Mouse (Mus musculus) liver, embryonic 14.5 days (tissue): ENCODE data around the gene Cpeb3. TPM values are rescaled to one million over a fixed set of nuclear protein-coding genes. Genes with fewer than 3 reads are reported as not detected.
A peak's percentile ranks its signal among the peaks of the same experiment; 100 is the strongest.

Experiments
- ATAC-seq: fragments of 200-750 bp; cut with Nextera tagmentation; 2 replicates; pipeline ENCODE4 v1.8.0; 2017; ENCODE audit warnings: moderate number of reproducible peaks, mild to moderate bottlenecking, moderate library complexity; ENCODE audit not compliant: insufficient read depth
- DNase-seq, 3 experiments: peaks; one replicate each; pipeline ENCODE4 v3.0.0-alpha.2; 2012 to 2013; ENCODE audit warnings: low read depth in 3 of 3, low spot score in 3 of 3
- H3K27ac ChIP-seq: fragments of 300-500 bp; sonication (generic); 2 replicates; pipeline ENCODE4 v1.5.1; 2014; ENCODE audit warnings: moderate library complexity, mild to moderate bottlenecking, control low read depth, inconsistent platforms
- H3K27me3 ChIP-seq: fragments of 300-500 bp; sonication (generic); 2 replicates; pipeline ENCODE4 v1.6.1; 2014; ENCODE audit warnings: mild to moderate bottlenecking, low read length, moderate library complexity; ENCODE audit not compliant: control insufficient read depth, insufficient read depth
- H3K36me3 ChIP-seq: fragments of 300-500 bp; sonication (generic); replicated peaks from 2 replicates; pipeline ENCODE4 v1.6.1; 2014; ENCODE audit warnings: low read depth; ENCODE audit not compliant: control insufficient read depth, insufficient read depth
- H3K4me1 ChIP-seq, 2 experiments: fragments of 200-500 bp in 1 of 2; fragments of 300-500 bp in 1 of 2; sonication (generic) in 1 of 2; replicated peaks; 2 replicates each; pipeline ENCODE4 v1.6.1; 2012 to 2014; ENCODE audit warnings: antibody characterized with exemption in 1 of 2, inconsistent platforms in 1 of 2, low read length in 1 of 2; ENCODE audit not compliant: control insufficient read depth in 2 of 2, insufficient read depth in 2 of 2
- H3K4me2 ChIP-seq: fragments of 300-500 bp; sonication (generic); 2 replicates; pipeline ENCODE4 v1.6.1; 2014; ENCODE audit warnings: low read depth, mild to moderate bottlenecking, control low read depth, moderate library complexity
- H3K4me3 ChIP-seq, 2 experiments: fragments of 200-500 bp in 1 of 2; fragments of 300-500 bp in 1 of 2; sonication (generic) in 1 of 2; 2 replicates each; pipeline ENCODE4 v1.5.1; 2012 to 2014; ENCODE audit warnings: low read depth in 2 of 2, low read length in 2 of 2, mild to moderate bottlenecking in 2 of 2, control low read depth in 1 of 2, inconsistent platforms in 1 of 2, moderate library complexity in 1 of 2; ENCODE audit not compliant: insufficient read depth in 1 of 2
- H3K9ac ChIP-seq: fragments of 300-500 bp; sonication (generic); replicated peaks from 2 replicates; pipeline ENCODE4 v1.6.1; 2014; ENCODE audit warnings: mild to moderate bottlenecking, control low read depth, moderate library complexity
- H3K9me3 ChIP-seq: fragments of 300-500 bp; sonication (generic); 2 replicates; pipeline ENCODE4 v1.6.1; 2016; ENCODE audit warnings: low read length, mixed read lengths; ENCODE audit not compliant: control insufficient read depth
- CTCF ChIP-seq: IDR thresholded peaks from 2 replicates; pipeline ENCODE4 v1.5.1; 2016; ENCODE audit warnings: antibody characterized with exemption, low read depth, control low read depth
- EP300 ChIP-seq: IDR thresholded peaks from 2 replicates; pipeline ENCODE4 v1.6.1; 2016; ENCODE audit warnings: antibody characterized with exemption, low read depth
- WGBS: fragments of 180-500 bp; shearing (Covaris S2); extraction: QIAGEN DNeasy Blood & Tissue Kit; methylation state at CpG from one replicate; pipeline ENCODE4 v1.1.7; 2014; ENCODE audit not compliant: insufficient replicate concordance; 5-methylcytosine and 5-hydroxymethylcytosine counted together
- polyA plus RNA-seq, 2 experiments: library from polyadenylated mRNA; depleted of rRNA in 1 of 2; stranded (reverse) in 1 of 2; unstranded in 1 of 2; fragments of >200 nt; fragmentation: Nextera tagmentation in 1 of 2; extraction: Ambion mirVana in 1 of 2; gene quantifications; 2 replicates each; pipeline versions ENCODE4 v1.2.1 to v1.2.3; 2012 to 2014

The Cpeb3 gene
- polyA plus RNA-seq, 2 experiments = 1.9 to 2.4 TPM

GRCm38 (mm10) chr19:37199889-37200288 lies 8.5 kb downstream of the Cpeb3 start:
- Histone ChIP-seq H3K27me3 (no peaks in the 10 kb centered on the region), H3K9me3 (no peaks in the 10 kb centered on the region), H3K4me2 (no peak overlapping the region), H3K4me3 (no peak overlapping the region), H3K4me1 (peaks cover 32 to 35% of the 10 kb centered on the region in 2 experiments), H3K27ac (no peak overlapping the region), H3K36me3 (no peaks in the 10 kb centered on the region), H3K9ac (no peak overlapping the region)
- 75% methylated on average over 2 of the region's 2 CpGs for WGBS
- DNase-seq (no peak), ATAC-seq (no peak)
- TF ChIP-seq CTCF = no peak
- TF ChIP-seq EP300 = no peak

DNA sequence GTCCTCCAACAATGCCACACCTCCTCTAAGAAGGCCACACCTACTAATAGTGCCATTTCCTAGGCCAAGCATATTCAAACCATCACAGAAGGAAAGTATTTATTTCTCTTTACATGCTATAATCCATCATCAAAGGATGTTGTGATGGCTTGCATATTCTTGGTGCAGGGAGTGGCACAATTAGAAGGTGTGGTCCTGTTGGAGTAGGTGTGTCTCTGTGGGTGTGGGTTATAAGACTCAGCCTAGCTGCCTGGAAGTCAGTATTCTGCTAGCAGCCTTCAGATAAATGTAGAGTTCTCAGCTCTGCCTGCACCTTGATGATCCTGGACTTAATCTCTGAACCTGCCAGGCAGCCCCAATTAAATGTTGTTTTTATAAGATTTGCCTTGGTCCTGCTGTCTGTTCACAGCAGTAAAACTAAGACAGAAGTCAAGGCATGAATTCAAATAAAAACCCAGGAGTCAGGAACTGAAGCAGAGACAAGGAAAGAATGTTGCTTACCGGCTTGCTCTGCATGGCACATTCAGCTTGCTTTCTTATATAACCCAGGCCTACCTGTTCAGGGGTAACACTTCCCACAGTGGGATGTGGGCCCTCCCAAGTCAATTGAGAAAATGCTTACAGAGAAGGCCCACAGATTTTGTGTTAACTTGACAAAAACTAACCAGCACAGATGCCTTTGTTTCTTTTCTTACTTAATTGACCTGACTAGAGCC lies 10.1 kb downstream of the Cpeb3 start:
- TF ChIP-seq EP300 (no peak), CTCF (no peak)
- peak overlapping the region in 1 of 2 experiments; percentile 4; a peak in 2 of 4 replicates for H3K4me3 ChIP-seq
- ATAC-seq (peak; percentile 75), DNase-seq (no peak)
- H3K4me2 ChIP-seq = peak overlapping the region; percentile 55
- H3K27ac ChIP-seq = peak overlapping the region; percentile 74
- peak overlapping the region; percentile 48 for H3K9ac ChIP-seq
- H3K36me3 ChIP-seq = no peaks in the 10 kb centered on the region
- H3K27me3 ChIP-seq = no peaks in the 10 kb centered on the region
- H3K9me3 ChIP-seq = no peaks in the 10 kb centered on the region
- 85% methylated on average over 1 of the region's 1 CpGs for WGBS
- H3K4me1 ChIP-seq = peaks cover 22 to 28% of the 10 kb centered on the region in 2 experiments

DNA sequence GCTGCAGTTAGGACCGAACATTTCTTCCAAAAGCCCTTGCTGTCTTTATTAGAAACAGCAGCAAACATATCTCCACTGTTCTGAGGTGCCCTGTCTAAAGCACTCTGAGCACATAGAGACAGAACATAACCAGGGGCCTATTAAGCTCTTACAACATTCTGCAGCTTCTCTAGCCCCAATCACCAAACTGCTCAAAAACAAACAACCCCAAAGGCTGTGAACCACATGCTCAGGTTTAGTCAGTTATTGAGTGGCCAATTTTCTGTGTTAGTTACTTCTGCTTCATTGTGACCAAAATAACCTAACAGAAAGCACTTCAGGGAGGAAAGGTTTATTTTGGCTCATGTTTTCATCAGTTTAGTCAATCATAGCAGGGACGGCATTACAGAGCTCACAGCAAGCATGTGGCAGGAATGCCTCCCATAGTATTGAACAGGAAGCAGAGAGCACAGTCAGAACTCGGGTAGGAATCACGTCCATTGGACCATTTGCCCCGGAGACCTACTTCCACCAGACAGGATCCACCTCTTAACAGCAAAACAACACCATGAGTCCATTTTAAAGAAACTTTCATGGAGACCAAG lies 15.8 kb downstream of the Cpeb3 start:
- H3K4me1 ChIP-seq = peaks cover 0 to 11% of the 10 kb centered on the region in 2 experiments; a peak in 3 of 4 replicates
- H3K9ac ChIP-seq = no peak overlapping the region
- no peak overlapping the region for H3K4me3 ChIP-seq
- TF ChIP-seq EP300 (no peak), CTCF (no peak)
- 65% methylated on average over 5 of the region's 5 CpGs for WGBS
- no peak overlapping the region for H3K4me2 ChIP-seq
- no peak overlapping the region for H3K27ac ChIP-seq
- DNase-seq (no peak), ATAC-seq (no peak)
- H3K9me3 ChIP-seq = no peaks in the 10 kb centered on the region
- no peaks in the 10 kb centered on the region for H3K36me3 ChIP-seq
- no peaks in the 10 kb centered on the region for H3K27me3 ChIP-seq

DNA sequence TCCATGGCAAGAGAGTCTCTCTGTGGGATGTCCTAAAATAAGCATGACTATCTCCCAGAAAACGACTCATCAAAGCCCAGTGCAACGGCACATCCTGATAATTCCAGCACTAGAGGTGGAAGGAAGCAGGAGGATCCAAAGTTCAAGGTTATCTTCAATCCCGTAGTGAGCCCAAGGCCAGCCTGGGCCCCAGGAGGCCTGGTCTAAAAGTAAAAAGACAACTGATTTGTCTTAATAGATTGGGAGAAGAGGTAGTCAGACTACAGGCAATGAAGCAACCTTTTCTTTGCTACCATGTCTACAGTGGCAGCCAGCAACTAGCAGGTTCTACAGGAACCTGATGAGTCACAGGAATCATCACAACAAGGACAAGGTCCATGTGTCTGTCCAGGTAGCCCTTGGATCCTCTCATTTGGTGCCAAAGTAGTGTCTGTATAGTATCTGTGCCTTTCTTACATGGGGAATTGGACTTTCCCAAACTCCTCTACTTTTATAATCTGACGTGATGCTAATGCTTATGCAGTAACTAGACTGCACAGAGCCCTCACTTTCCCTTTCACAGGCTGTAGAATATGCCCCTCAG lies 19.9 kb downstream of the Cpeb3 start:
- Histone ChIP-seq H3K27ac (no peak overlapping the region), H3K9me3 (no peaks in the 10 kb centered on the region), H3K4me1 (peaks cover 0 to 9% of the 10 kb centered on the region in 2 experiments; a peak in 3 of 4 replicates), H3K4me3 (no peak overlapping the region), H3K36me3 (no peaks in the 10 kb centered on the region), H3K27me3 (no peaks in the 10 kb centered on the region), H3K9ac (no peak overlapping the region), H3K4me2 (no peak overlapping the region)
- no peak for DNase-seq
- ATAC-seq = no peak
- WGBS = 58% methylated on average over 4 of the region's 4 CpGs
- TF ChIP-seq CTCF (no peak), EP300 (no peak)

DNA sequence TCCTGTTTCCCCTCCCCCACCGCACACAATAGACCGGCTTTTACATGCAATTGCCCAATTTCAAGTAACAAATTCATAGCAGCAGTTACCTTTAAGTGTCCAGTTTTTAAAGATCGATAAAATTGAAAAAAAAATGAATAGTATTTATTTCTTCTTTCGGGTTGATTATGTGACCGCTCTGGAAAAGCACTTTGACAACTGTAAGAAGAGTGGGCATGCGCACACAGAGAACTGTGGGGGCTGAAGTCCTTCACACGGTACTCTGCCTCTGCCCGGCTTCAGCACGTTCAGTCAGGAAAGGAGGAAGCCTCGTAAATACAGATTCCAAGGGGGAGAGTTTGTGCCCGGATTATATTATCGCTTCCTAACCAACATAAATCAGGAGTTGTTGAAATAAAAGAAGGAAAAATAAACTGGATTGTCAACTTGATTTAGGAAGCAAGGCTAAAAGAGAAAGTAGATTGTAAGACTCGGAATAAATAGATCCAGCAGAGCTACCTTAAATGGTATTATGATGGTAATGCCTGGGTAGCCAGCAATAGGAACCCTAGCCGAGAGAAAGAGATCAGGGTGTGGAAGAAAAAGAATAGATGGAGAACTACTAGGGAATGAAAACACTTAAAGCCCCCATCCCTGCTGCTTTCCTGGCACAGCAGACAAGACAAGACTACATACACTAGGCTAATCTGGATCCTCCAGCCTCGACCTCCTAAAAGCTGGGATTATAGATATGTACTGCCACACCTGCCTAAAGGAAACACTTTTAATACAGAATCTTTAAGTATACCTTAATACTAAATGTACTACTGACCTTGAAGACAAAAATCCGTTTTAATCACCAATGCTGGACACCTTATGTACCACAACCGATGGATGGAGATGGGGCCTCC lies 30.3 kb downstream of the Cpeb3 start:
- Histone ChIP-seq H3K4me1 (peaks cover 17 to 19% of the 10 kb centered on the region in 2 experiments), H3K9me3 (no peaks in the 10 kb centered on the region), H3K27ac (peak overlapping the region; percentile 64), H3K36me3 (no peaks in the 10 kb centered on the region), H3K27me3 (peaks cover 41% of the 10 kb centered on the region), H3K4me2 (peak overlapping the region; percentile 87), H3K4me3 (peak overlapping the region; percentile 53 to 54), H3K9ac (peak overlapping the region; percentile 66)
- peak; percentile 84 for ATAC-seq
- TF ChIP-seq EP300 (peak; percentile 82), CTCF (no peak)
- 12% methylated on average over 17 of the region's 17 CpGs for WGBS
- DNase-seq = peak; percentile 60 to 74 (median 70)
